Mouse (Mus musculus): ENCODE measurements around the gene Mrpl54.

GRCm38 (mm10) chr10:81287513-81288157 lies 20.9 kb upstream of the Mrpl54 start:
- TF ChIP-seq MEF2A (IDR thresholded peaks at IDR 0.05; ENCODE audit: extremely low read depth, insufficient replicate concordance, low read depth, low read length, poor library complexity, severe bottlenecking) (no peak), CTCF (IDR thresholded peaks at IDR 0.05 in 2 of 3, conservative IDR thresholded peaks at IDR 0.05 in 1 of 3; ENCODE audit: control insufficient read depth in 1 of 3, insufficient read depth in 1 of 3, low read depth in 2 of 3, low read length in 3 of 3, poor library complexity in 1 of 3, severe bottlenecking in 1 of 3) (peak; percentile 86 to 100 (median 87)), ETS1 (IDR thresholded peaks at IDR 0.05; ENCODE audit: low read depth, low read length) (no peak), POLR2AphosphoS2 (IDR thresholded peaks at IDR 0.05; ENCODE audit: low read length) (no peak), TCF12 (IDR thresholded peaks at IDR 0.05; ENCODE audit: low read depth, low read length) (no peak), TBP (IDR thresholded peaks at IDR 0.05; ENCODE audit: low read depth, low read length) (no peak), POLR2A (IDR thresholded peaks at IDR 0.05; ENCODE audit: control insufficient read depth in 1 of 2, insufficient read depth in 1 of 2, low read depth in 1 of 2, low read length in 2 of 2, poor library complexity in 1 of 2) (no peak), USF1 (IDR thresholded peaks at IDR 0.05; ENCODE audit: low read depth, low read length) (no peak), NRF1 (IDR thresholded peaks at IDR 0.05; ENCODE audit: insufficient read depth, low read depth, low read length, poor library complexity, severe bottlenecking) (peak; percentile 47; the same call in 1 of the 2 replicates), EP300 (IDR thresholded peaks at IDR 0.05; ENCODE audit: low read depth in 1 of 2, low read length in 2 of 2) (no peak)

Data from MEL (cell line).